Comparison of ENCODE assay signal across 8 mouse cellular contexts in the genomic region with DNA sequence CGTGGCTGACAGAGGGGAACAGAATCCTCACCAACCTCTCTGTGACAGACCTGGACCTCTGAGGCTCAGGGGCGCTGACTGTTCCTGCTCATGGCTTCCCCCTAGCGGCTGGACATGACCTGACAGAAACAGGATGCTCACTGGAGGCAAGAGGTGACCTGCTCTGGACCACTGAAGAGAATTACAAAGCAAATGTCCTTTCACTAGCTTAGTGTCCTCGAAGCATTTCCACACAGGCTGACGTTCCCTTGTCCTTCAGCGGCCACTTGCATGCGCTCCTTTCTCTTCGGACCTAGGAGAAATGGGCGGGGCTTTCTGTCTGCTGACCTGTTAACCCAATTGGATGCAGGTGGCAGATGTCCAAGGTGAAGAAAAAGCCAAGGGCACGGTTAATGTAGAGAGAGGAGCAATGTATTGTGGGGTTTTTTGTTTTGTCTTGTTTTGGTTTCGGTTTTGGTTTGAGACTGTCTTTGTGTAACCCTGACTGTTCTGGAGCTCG. TPM values are rescaled to one million over a fixed set of nuclear protein-coding genes. Genes with fewer than 3 reads are reported as not detected.
DNase-seq lines count a peak whose midpoint lies in the region; ATAC-seq and TF ChIP-seq lines count a peak whose summit lies in the region.

No protein-coding gene starts in this region.

- H3K4me1 ChIP-seq in hindbrain, postnatal 0 days (ENCODE audit: insufficient read depth, low read length), result no peaks in the 10 kb centered on the region

- TF ChIP-seq CTCF in hindbrain, postnatal 0 days (IDR thresholded peaks at IDR 0.05; ENCODE audit: low read depth), result peak; percentile 88
- peak; percentile 87 for TF ChIP-seq CTCF in left cerebral cortex, adult 2 months (IDR thresholded peaks at IDR 0.05)

- H3K27ac ChIP-seq in hindbrain, postnatal 0 days, result no peak overlapping the region
- no peak overlapping the region for H3K27ac ChIP-seq in left cerebral cortex, adult 2 months

- ATAC-seq in hindbrain, postnatal 0 days, result peak; percentile 64
- ATAC-seq in megakaryocyte, adult 5-6 weeks (ENCODE audit: poor library complexity, severe bottlenecking), result peak; percentile 99

- H3K36me3 ChIP-seq in hindbrain, postnatal 0 days (ENCODE audit: insufficient read depth, low read length), result no peaks in the 10 kb centered on the region

- H3K4me2 ChIP-seq in hindbrain, postnatal 0 days (ENCODE audit: low read depth, low read length), result peak overlapping the region; percentile 24

- no peaks in the 10 kb centered on the region for H3K9me3 ChIP-seq in hindbrain, postnatal 0 days (ENCODE audit: low read length)

- intact Hi-C loops in left cerebral cortex, adult 2 months (cut with DNase I), result no loop called here

- no peak overlapping the region for H3K9ac ChIP-seq in hindbrain, postnatal 0 days (replicated peaks; ENCODE audit: low read length)

- H3K27me3 ChIP-seq in hindbrain, postnatal 0 days (ENCODE audit: insufficient read depth, low read length), result no peaks in the 10 kb centered on the region

- WGBS in hindbrain, postnatal 0 days, result 19% methylated on average over 12 of the region's 12 CpGs

- H3K4me3 ChIP-seq in hindbrain, postnatal 0 days (ENCODE audit: low read length), result no peak overlapping the region
- peak overlapping the region; percentile 37 for H3K4me3 ChIP-seq in left cerebral cortex, adult 2 months

- peak; percentile 86 for DNase-seq in ZHBTc4 (ENCODE audit: low read depth, low spot score)
- DNase-seq in cerebellum, adult 9-11 months, result peak; percentile 69
- peak; percentile 71 to 73 for DNase-seq in frontal cortex, postnatal 36 days (ENCODE audit: low spot score in 2 of 2)
- DNase-seq in hindbrain, postnatal 0 days (ENCODE audit: low spot score), result peak; percentile 75
- DNase-seq in left cerebral cortex, adult 2 months (ENCODE audit: extremely low spot score in 1 of 2, low spot score in 2 of 2), result peak; percentile 60 to 71
- peak; percentile 55 for DNase-seq in right cerebral cortex, postnatal 25 days
- DNase-seq in urinary bladder, postnatal 25 days (ENCODE audit: low spot score), result peak; percentile 85

RNA-seq across cellular contexts. Expression of a gene that starts 10.0 kb away (rescaled TPM):
- not detected in 2 replicates for total RNA-seq in hindbrain, postnatal 0 days (2014; rRNA removed)
- polyA plus RNA-seq in hindbrain, postnatal 0 days (2015; fragmentation: Nextera tagmentation; extraction: Ambion mirVana), result not detected in 2 replicates
- not detected for total RNA-seq in left cerebral cortex, adult 2 months (2021)
- not detected in 2 replicates for total RNA-seq in megakaryocyte, adult 5-6 weeks (2015)
- not detected in 2 replicates for total RNA-seq in megakaryocyte, adult 5-6 weeks (2017)

RNA-seq across cellular contexts. Expression of a gene that starts 22.8 kb away (rescaled TPM):
- total RNA-seq in hindbrain, postnatal 0 days (2014; rRNA removed), result 16.8 and 21.6 TPM in 2 replicates
- 7.0 and 7.3 TPM in 2 replicates for polyA plus RNA-seq in hindbrain, postnatal 0 days (2015; fragmentation: Nextera tagmentation; extraction: Ambion mirVana)
- 10 to 100 TPM; 13.8 to 15.1 TPM for total RNA-seq in left cerebral cortex, adult 2 months (2021)
- 6.9 and 8.2 TPM in 2 replicates for total RNA-seq in megakaryocyte, adult 5-6 weeks (2015)
- total RNA-seq in megakaryocyte, adult 5-6 weeks (2017), result 27.6 and 34.9 TPM in 2 replicates

RNA-seq across cellular contexts. Expression of a gene that starts 27.2 kb away (rescaled TPM):
- 2.3 and 4.0 TPM in 2 replicates for total RNA-seq in hindbrain, postnatal 0 days (2014; rRNA removed)
- polyA plus RNA-seq in hindbrain, postnatal 0 days (2015; fragmentation: Nextera tagmentation; extraction: Ambion mirVana), result 0.10 and 0.11 TPM in 2 replicates
- total RNA-seq in left cerebral cortex, adult 2 months (2021), result 1 to 10 TPM; 1.2 to 1.4 TPM
- total RNA-seq in megakaryocyte, adult 5-6 weeks (2015), result 0.04 TPM in 1 of 2 replicates, not detected in the other
- total RNA-seq in megakaryocyte, adult 5-6 weeks (2017), result 0.07 and 0.16 TPM in 2 replicates

RNA-seq across cellular contexts. Expression of a gene that starts 58.3 kb away (rescaled TPM):
- total RNA-seq in hindbrain, postnatal 0 days (2014; rRNA removed), result not detected in 2 replicates
- not detected in 2 replicates for polyA plus RNA-seq in hindbrain, postnatal 0 days (2015; fragmentation: Nextera tagmentation; extraction: Ambion mirVana)
- not detected for total RNA-seq in left cerebral cortex, adult 2 months (2021)
- total RNA-seq in megakaryocyte, adult 5-6 weeks (2015), result not detected in 2 replicates
- total RNA-seq in megakaryocyte, adult 5-6 weeks (2017), result not detected in 2 replicates
